Mouse (Mus musculus) adrenal gland, postnatal 4 days (tissue): ENCODE data around the gene Klkb1. TPM values are rescaled to one million over a fixed set of nuclear protein-coding genes. Genes with fewer than 3 reads are reported as not detected.
A peak's percentile ranks its signal among the peaks of the same experiment; 100 is the strongest.
"Not testable (repeated sequence)": the region's sequence is repeated elsewhere in the genome, so short reads cannot be mapped to it uniquely, and the experiment has no call there.

Experiments used
- DNase-seq, 2 experiments: peaks; one replicate each; pipeline ENCODE4 v3.0.0; 2021 to 2022; ENCODE audit warnings: low spot score in 2 of 2, mixed read lengths in 2 of 2
- long read RNA-seq, 2 experiments: library from polyadenylated mRNA; stranded (forward); transcript quantifications; one replicate each; pipeline ENCODE4 v2.0.0; 2021
- total RNA-seq, 2 experiments: library from RNA; stranded (reverse); gene quantifications; 2 replicates each; pipeline ENCODE4 v1.2.3; 2021

Klkb1 gene
- total RNA-seq, result 1 to 10 TPM in 1 of 2 experiments, under 1 TPM in 1; 0.17 to 5.6 TPM
- long read RNA-seq, experiment 1, full-length matches to known transcripts, result 2 of 2 reads
- long read RNA-seq, experiment 1, partial matches to known transcripts, result 0 of 2 reads
- long read RNA-seq, experiment 1, other reads (novel, unspliced or antisense), result 0 of 2 reads
- long read RNA-seq, experiment 2, result 0 reads

GRCm38 (mm10) chr8:45294687-45295086 is at the start of gene Klkb1:
Klkb1 (minus strand) TSS chr8:45294859.
- DNase-seq, result no peak

GRCm38 (mm10) chr8:45344298-45344697 is 49.6 kb upstream of the Klkb1 start:
- no peak for DNase-seq

GRCm38 (mm10) chr8:45341630-45342628 is 47.3 kb upstream of the Klkb1 start:
- no peak for DNase-seq

DNA sequence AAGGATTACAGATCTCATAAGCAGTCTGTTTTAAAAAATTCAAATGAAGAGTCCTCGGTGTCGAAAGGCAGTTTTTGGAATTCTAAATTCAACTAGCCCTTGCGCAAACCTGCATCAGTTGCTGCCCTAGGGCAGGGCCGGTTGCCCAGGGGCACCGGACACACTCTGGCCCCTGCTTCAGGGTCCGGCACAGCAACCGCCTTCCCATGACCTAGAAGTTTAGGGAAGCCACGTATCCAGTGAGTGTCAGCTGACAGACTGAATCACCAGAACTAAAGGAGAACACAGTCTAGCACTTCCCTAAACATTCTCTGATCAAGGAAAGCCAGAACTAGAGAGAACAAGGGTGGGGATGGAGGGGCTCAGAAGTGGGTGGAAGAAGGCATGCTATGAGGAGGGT is 38.8 kb upstream of the Klkb1 start:
- DNase-seq, result peak; percentile 7 to 11

DNA sequence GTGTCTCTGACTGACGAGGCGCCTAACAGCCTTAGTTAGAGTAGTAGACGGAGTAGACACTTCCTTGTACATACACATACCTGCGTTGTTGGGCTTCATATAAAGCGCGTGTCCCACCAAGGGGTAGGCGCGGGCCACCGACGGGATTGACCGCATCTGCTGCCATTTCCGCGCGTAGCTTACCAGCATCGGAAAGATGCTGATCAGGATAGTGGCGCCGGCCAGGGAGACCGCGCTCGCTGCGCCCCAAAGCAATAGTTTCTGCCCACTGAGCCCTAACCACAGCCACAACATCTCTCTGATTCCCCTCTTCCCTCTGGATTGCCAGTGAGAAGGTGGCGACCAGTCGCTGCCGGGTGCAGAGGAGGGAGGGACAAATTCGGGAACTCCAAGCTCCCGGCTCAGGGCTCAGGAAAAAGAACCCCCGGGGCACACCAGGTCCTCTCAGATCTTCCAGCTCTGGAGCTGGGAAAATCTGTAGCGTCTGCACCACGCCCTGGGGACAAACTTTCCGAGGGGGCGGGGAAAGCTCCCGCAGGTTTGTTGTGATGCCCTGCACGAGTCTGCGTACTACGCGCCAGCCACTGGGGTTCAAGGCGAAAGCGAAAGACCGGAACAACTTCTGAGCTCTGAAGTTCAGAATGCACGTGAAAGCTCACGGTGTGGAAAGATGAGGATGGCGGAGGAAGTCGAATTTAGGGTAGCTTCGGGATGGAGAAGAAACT is 38.2 kb upstream of the Klkb1 start, which contains the start of gene Cyp4v3:
TSS of gene Cyp4v3 (minus strand) at position 532 of the 725 bp plus-strand sequence.
- DNase-seq, result peak; percentile 16 to 56

GRCm38 (mm10) chr8:45330856-45331255 is 36.2 kb upstream of the Klkb1 start:
- DNase-seq, result no peak

DNA sequence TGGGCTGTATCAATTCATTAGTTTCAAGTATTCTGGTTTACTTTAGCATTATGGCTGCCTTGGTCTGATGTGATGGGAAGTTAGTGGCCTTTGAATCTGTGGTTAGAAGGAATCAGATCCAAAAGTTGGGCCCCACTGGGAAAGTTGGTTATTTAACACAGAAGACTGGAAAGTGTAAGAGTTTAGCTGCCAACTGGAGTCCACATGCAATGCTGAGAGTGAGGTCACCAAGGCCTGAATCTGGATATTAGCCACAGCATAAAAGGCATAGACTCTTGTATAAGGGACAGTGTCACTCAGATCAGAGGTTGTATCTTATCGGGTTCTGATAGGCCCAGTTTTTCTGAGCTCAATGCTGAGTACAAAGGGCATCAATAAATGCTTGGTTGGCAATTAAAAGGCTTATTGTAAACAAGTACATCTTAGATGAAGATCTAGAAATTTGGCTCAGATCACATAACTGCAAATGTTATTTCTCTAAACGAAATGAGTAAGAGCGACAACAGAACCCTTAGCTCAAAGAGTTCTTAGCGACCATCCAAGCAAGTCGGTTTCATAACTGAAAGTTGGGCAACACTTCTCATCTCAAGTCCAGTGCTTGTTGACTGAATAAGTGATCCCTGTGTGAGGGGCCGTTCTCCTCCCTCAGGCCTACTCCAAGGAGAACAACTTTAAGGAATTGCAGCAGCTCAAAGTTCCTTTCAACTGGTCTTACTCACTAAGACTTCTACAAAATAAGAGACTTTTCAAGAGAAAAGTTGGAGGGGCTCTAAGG is 34.7 kb upstream of the Klkb1 start:
- DNase-seq, result no peak

GRCm38 (mm10) chr8:45327076-45327475 is 32.4 kb upstream of the Klkb1 start:
- DNase-seq, result not testable (repeated sequence)

GRCm38 (mm10) chr8:45324151-45324550 is 29.5 kb upstream of the Klkb1 start:
- no peak for DNase-seq

GRCm38 (mm10) chr8:45321365-45321764 is 26.7 kb upstream of the Klkb1 start:
- DNase-seq, result no peak

GRCm38 (mm10) chr8:45320930-45321329 is 26.3 kb upstream of the Klkb1 start:
- DNase-seq, result no peak

DNA sequence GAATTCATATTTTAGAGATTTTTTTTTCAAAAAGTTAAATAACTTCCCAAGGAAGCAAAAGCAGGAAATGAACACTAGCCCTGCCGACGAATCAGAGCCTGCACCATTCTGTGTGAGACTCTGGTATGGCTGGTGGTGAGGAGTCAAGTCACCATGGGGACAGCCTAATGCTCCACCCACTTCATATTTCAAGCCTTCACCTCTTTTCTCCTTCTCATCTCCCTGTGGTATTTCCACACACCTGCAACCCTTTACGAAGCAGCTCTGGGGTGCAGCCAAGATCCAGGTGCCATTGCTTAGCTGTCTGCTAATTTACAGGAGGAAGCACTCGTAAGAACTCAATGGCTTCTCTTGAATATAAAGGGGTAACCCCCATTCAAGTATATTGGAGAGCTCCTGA is 16.3 kb upstream of the Klkb1 start:
- no peak for DNase-seq

- no peak for DNase-seq
Measured at GRCm38 (mm10) chr8:45308366-45308765, 13.7 kb upstream of the Klkb1 start, which contains the start of gene Gm45753. Gm45753 (minus strand) TSS chr8:45308466.

GRCm38 (mm10) chr8:45305479-45305878 is 10.8 kb upstream of the Klkb1 start:
- DNase-seq, result no peak

DNA sequence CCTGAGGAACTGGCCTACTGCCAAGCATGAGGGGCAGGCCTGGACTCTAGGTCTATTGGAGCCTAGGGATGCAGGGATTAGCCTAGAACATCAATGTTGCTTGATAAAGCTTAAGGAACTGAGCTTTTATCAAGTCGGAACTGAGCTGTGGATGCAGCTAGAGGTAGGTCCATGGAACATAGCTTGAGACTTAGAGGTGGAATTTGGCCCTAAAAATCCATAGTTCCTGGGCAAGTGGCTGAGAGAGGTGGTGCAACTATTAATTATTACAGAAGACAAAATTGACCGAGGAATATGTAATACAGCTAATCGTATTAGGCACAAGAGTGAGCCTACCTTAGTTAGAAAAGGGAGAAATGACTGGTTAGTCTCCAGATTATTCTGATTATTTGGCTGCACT is 9.7 kb upstream of the Klkb1 start:
- no peak for DNase-seq

GRCm38 (mm10) chr8:45302390-45302789 is 7.7 kb upstream of the Klkb1 start:
- no peak for DNase-seq

GRCm38 (mm10) chr8:45295276-45295675 is 617 bp upstream of the Klkb1 start:
- DNase-seq, result no peak

GRCm38 (mm10) chr8:45291790-45292189 is 2.9 kb downstream of the Klkb1 start:
- no peak for DNase-seq

GRCm38 (mm10) chr8:45281630-45282029 is 13.0 kb downstream of the Klkb1 start:
- no peak for DNase-seq

DNA sequence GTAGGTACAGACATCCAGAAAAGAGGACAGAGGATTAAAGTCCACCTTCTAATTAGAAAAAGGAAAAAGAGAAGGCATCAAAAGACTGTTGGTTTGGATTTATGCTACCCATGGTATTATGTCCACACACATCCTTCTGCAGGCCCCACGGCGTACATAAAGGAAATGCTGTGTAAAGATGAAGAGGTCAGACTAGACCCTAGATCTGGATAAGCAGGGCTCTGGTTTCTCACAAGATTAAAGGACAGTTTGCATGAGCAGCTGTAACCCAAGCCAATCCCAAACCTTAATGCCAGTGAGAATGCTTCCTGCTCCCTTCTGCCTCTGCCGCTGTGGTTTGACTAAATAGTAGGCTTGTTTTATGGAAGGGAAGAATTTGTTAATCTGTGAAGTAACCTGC is 17.2 kb downstream of the Klkb1 start:
- no peak for DNase-seq

DNA sequence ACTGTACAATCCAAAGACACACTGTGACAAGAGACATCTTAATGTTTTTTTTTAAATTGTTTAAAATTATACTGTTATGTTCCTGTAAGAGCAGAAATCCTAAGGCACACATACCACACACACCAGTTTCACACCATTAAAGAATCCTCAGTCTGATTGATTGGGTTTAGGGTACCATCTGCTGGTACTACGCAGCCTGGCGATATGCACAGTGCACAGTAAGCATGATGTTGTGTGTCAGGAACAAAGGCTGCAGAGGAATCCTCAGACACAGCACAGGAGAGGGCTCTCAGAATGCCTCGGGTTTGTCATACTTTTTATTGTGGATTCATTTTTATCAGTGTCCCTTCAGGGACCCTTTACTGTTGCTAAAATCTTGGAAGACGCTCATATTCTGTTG is 20.3 kb downstream of the Klkb1 start:
- no peak for DNase-seq
